ENCODE assay signal across 11 mouse cellular contexts in genomic region chr13:69538327-69538726, GRCm38 (mm10). TPM values are rescaled to one million over a fixed set of nuclear protein-coding genes. Genes with fewer than 3 reads are reported as not detected.
DNase-seq lines count a peak whose midpoint lies in the region; ATAC-seq lines count a peak whose summit lies in the region.
"Had no signal": no experiment of that assay in that cellular context is flagged by ENCODE, and none has a peak within 500 bp of the region (broad histone marks: within the 10 kb centered on the region; RNA-seq: fewer than 3 reads in every experiment).

No protein-coding gene starts in this region.

- WGBS in intestine, embryonic 16.5 days: 38% methylated on average over 4 of the region's 4 CpGs
- WGBS in intestine, embryonic 15.5 days: 32% methylated on average over 4 of the region's 4 CpGs
- 22% methylated on average over 4 of the region's 4 CpGs for WGBS in limb, embryonic 13.5 days

- H3K27me3 ChIP-seq in intestine, embryonic 16.5 days (replicated peaks; ENCODE audit: control insufficient read depth, insufficient read depth, low read length): no peaks in the 10 kb centered on the region
- H3K27me3 ChIP-seq in intestine, embryonic 15.5 days (replicated peaks): no peaks in the 10 kb centered on the region
- no peaks in the 10 kb centered on the region for H3K27me3 ChIP-seq in limb, embryonic 13.5 days
- H3K27me3 ChIP-seq: limb, embryonic 15.5 days had no signal

- no peaks in the 10 kb centered on the region for H3K9me3 ChIP-seq in intestine, embryonic 16.5 days (ENCODE audit: control insufficient read depth, low read length)
- no peaks in the 10 kb centered on the region for H3K9me3 ChIP-seq in intestine, embryonic 15.5 days
- H3K9me3 ChIP-seq in limb, embryonic 13.5 days: no peaks in the 10 kb centered on the region
- H3K9me3 ChIP-seq: limb, embryonic 15.5 days; midbrain, embryonic 13.5 days had no signal

- peak; percentile 60 to 87 for DNase-seq in adrenal gland, adult (ENCODE audit: inconsistent age in 2 of 2, low spot score in 1 of 2)
- no peak for DNase-seq in adrenal gland, postnatal 4 days (ENCODE audit: low spot score in 2 of 2)
- DNase-seq in embryo, embryonic 10.5 days (ENCODE audit: low spot score): peak; percentile 45
- DNase-seq in spleen, postnatal 4 days (ENCODE audit: low spot score in 2 of 2): no peak
- DNase-seq in frontal cortex, postnatal 25 days (ENCODE audit: low spot score in 2 of 2): no peak

- no peak overlapping the region for H3K4me2 ChIP-seq in intestine, embryonic 16.5 days (ENCODE audit: low read depth, low read length)
- no peak overlapping the region for H3K4me2 ChIP-seq in intestine, embryonic 15.5 days (replicated peaks)
- H3K4me2 ChIP-seq in limb, embryonic 13.5 days (replicated peaks): peak overlapping the region; percentile 7; the same call in 1 of the 2 replicates
- H3K4me2 ChIP-seq: limb, embryonic 15.5 days; midbrain, embryonic 13.5 days had no signal

- H3K9ac ChIP-seq in intestine, embryonic 16.5 days (ENCODE audit: low read depth, low read length): 0 out of 2 replicates have a peak overlapping the region, but pooled peaks have one; percentile 14
- H3K9ac ChIP-seq in intestine, embryonic 15.5 days: no peak overlapping the region
- H3K9ac ChIP-seq in limb, embryonic 13.5 days: 0 out of 2 replicates have a peak overlapping the region, but pooled peaks have one; percentile 13
- H3K9ac ChIP-seq: limb, embryonic 15.5 days; midbrain, embryonic 13.5 days had no signal

- no peak overlapping the region for H3K27ac ChIP-seq in intestine, embryonic 16.5 days (ENCODE audit: low read length)
- H3K27ac ChIP-seq in intestine, embryonic 15.5 days: no peak overlapping the region
- peak overlapping the region; percentile 28; the same call in 1 of the 2 replicates for H3K27ac ChIP-seq in limb, embryonic 13.5 days
- H3K27ac ChIP-seq: limb, embryonic 15.5 days; stomach, postnatal 0 days had no signal

- no peak overlapping the region for H3K4me3 ChIP-seq in intestine, embryonic 16.5 days (ENCODE audit: low read length)
- no peak overlapping the region for H3K4me3 ChIP-seq in intestine, embryonic 15.5 days (replicated peaks)
- H3K4me3 ChIP-seq in limb, embryonic 13.5 days: no peak overlapping the region
- H3K4me3 ChIP-seq: limb, embryonic 15.5 days; midbrain, embryonic 13.5 days had no signal

- no peaks in the 10 kb centered on the region for H3K36me3 ChIP-seq in intestine, embryonic 16.5 days (ENCODE audit: control insufficient read depth, insufficient read depth, low read length)
- no peaks in the 10 kb centered on the region for H3K36me3 ChIP-seq in intestine, embryonic 15.5 days
- no peaks in the 10 kb centered on the region for H3K36me3 ChIP-seq in limb, embryonic 13.5 days
- H3K36me3 ChIP-seq: limb, embryonic 15.5 days; midbrain, embryonic 13.5 days had no signal

- H3K4me1 ChIP-seq in intestine, embryonic 16.5 days (ENCODE audit: control insufficient read depth, insufficient read depth, low read length): peaks cover 20% of the 10 kb centered on the region
- H3K4me1 ChIP-seq in intestine, embryonic 15.5 days (replicated peaks): peaks cover 20% of the 10 kb centered on the region
- peaks cover 41% of the 10 kb centered on the region for H3K4me1 ChIP-seq in limb, embryonic 13.5 days

- ATAC-seq in intestine, embryonic 16.5 days: no peak
- no peak for ATAC-seq in intestine, embryonic 15.5 days
- no peak for ATAC-seq in limb, embryonic 13.5 days (ENCODE audit: low FRiP score, low read depth)
- ATAC-seq: midbrain, embryonic 13.5 days had no signal

RNA-seq across cellular contexts. Expression of gene Tent4a, which starts 3.9 kb away (rescaled TPM):
- total RNA-seq in adrenal gland, postnatal 4 days (2021): 10 to 100 TPM; 26.2 to 28.3 TPM
- polyA plus RNA-seq in intestine, embryonic 16.5 days (2015; fragmentation: Nextera tagmentation; extraction: Ambion mirVana): 2.7 and 3.7 TPM in 2 replicates
- 4.0 and 4.6 TPM in 2 replicates for polyA plus RNA-seq in intestine, embryonic 15.5 days (2015; fragmentation: Nextera tagmentation; extraction: Ambion mirVana)
- polyA plus RNA-seq in limb, embryonic 13.5 days (2015; fragmentation: Nextera tagmentation; extraction: Ambion mirVana): 6.3 and 6.7 TPM in 2 replicates

RNA-seq across cellular contexts. Expression of gene Nsun2, which starts 4.8 kb away (rescaled TPM):
- 10 to 100 TPM; 79.0 to 85.1 TPM for total RNA-seq in adrenal gland, postnatal 4 days (2021)
- polyA plus RNA-seq in intestine, embryonic 16.5 days (2015; fragmentation: Nextera tagmentation; extraction: Ambion mirVana): 101 and 115 TPM in 2 replicates
- 128 and 131 TPM in 2 replicates for polyA plus RNA-seq in intestine, embryonic 15.5 days (2015; fragmentation: Nextera tagmentation; extraction: Ambion mirVana)
- 120 and 125 TPM in 2 replicates for polyA plus RNA-seq in limb, embryonic 13.5 days (2015; fragmentation: Nextera tagmentation; extraction: Ambion mirVana)

Comparison
In these comparisons a context has a peak if more than half of its experiments do, and no peak if none do; other contexts are left out.
1. DNase-seq: peak in adrenal gland, adult (2 of 2) and embryo, embryonic 10.5 days (single experiment); none in adrenal gland, postnatal 4 days (0 of 2), spleen, postnatal 4 days (0 of 2) and frontal cortex, postnatal 25 days (0 of 2).